Comparison of ENCODE assay signal across 11 mouse cellular contexts in the genomic region with DNA sequence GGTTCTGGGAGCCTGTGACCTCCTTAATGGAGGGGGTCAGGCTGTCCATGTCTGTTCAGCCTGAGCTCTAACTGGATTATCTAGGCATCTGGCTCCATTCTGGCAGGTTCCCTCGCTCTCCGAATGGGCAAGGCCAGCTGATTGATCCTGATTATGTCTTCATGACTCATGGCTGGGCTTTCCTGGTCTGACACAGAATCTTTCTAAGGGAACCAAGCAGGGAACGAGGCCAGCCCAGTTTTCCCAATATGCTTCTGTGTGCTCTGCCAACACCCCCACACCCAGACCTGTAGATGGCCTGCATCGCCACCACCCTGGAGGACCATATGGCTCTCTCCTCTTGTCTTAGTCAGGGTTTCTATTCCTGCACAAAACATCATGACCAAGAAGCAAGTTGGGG. TPM values are rescaled to one million over a fixed set of nuclear protein-coding genes. Genes with fewer than 3 reads are reported as not detected.
DNase-seq lines count a peak whose midpoint lies in the region.
"Had no signal": no experiment of that assay in that cellular context is flagged by ENCODE, and none has a peak within 500 bp of the region (broad histone marks: within the 10 kb centered on the region; RNA-seq: fewer than 3 reads in every experiment).

No protein-coding gene starts in this region.

- DNase-seq in NIH3T3 (ENCODE audit: low read depth): peak; percentile 57
- DNase-seq in adrenal gland, postnatal 25 days: peak; percentile 30
- peak; percentile 64 to 77 for DNase-seq in cerebellum, postnatal 25 days
- DNase-seq in retina, adult 2 months (ENCODE audit: low read depth, low spot score): peak; percentile 30
- no peak for DNase-seq in thymus, postnatal 4 days
- DNase-seq in gastrocnemius, adult 8-10 months (ENCODE audit: low spot score in 2 of 2): no peak
- no peak for DNase-seq in embryo, embryonic 10.5 days (ENCODE audit: low spot score)
- no peak for DNase-seq in gastrocnemius, postnatal 25 days
- DNase-seq: heart, adult 2 months; lung, adult 18-20 months had no signal

RNA-seq across cellular contexts. Expression of gene A4galt, which starts 25.9 kb away (rescaled TPM):
- total RNA-seq in adrenal gland, postnatal 25 days (2021): 6.8 and 7.7 TPM in 2 replicates
- total RNA-seq in gastrocnemius, adult 8-10 months (2022): 1 to 10 TPM; 1.0 to 2.3 (median 2.0) TPM
- total RNA-seq in gastrocnemius, postnatal 25 days (2021): 1 to 10 TPM; 3.7 to 4.3 TPM
- total RNA-seq: hematopoietic stem cell, adult 5-6 weeks had no signal

Comparison
In these comparisons a context has a peak if more than half of its experiments do, and no peak if none do; other contexts are left out.
1. DNase-seq: peak in NIH3T3 (single experiment), adrenal gland, postnatal 25 days (single experiment), cerebellum, postnatal 25 days (2 of 2) and retina, adult 2 months (single experiment); none in thymus, postnatal 4 days (single experiment), gastrocnemius, adult 8-10 months (0 of 2), embryo, embryonic 10.5 days (single experiment) and gastrocnemius, postnatal 25 days (single experiment).